Mouse (Mus musculus): Measurements from ENCODE around the gene Gm10197.
"Not testable (repeated sequence)": the region's sequence is repeated elsewhere in the genome, so short reads cannot be mapped to it uniquely, and the experiment has no call there.

Gene Gm10197

DNA sequence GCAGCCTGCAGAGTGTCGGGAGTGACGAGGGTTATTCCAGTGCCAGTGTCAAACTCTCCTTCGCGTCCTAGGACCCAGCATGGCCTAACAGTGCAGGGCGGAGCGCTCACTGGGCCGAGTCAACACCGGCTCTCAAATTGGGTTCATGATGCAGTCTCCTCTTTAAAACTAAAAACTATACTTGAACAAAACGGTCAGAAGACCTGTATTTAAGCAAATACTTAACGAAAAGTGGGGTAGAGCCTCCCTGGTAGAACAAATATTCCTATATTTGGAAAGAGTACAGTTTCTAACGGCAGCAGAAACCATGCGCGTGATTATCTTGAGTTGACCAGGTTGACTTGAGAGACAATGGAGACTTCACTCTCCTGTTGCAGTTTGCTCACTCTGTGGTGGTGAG, at the start of gene Gm10197:
Gene Gm10197 (minus strand): TSS at position 101 of the 400 bp plus-strand sequence.
- no peak for DNase-seq (ENCODE audit: low read depth, low spot score)

- peak; percentile 89 for DNase-seq (ENCODE audit: low read depth, low spot score)
Observed at GRCm38 (mm10) chr19:53420924-53421582, 49.5 kb upstream of the Gm10197 start.

GRCm38 (mm10) chr19:53419834-53420233, 48.3 kb upstream of the Gm10197 start:
- DNase-seq (ENCODE audit: low read depth, low spot score), result peak; percentile 91

GRCm38 (mm10) chr19:53415198-53415597, 43.6 kb upstream of the Gm10197 start:
- DNase-seq (ENCODE audit: low read depth, low spot score), result no peak

DNA sequence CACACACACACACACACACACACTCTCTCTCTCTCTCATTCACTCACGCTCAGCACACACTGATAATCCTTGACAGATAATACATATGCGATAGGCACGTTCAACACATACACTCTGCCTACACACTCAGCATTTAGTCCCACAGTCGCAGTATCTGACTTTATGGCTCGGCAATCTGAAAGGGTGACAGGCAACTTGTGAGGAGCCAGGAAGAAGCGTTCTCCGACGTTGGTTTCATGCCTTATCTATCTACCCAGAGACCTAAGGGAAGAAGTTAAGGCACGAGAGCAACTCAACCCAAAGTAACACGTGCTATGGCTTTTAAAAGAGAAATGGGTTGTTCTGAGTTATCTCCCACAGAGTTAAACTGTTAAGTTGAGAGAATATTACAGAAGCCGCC, 43.1 kb upstream of the Gm10197 start:
- DNase-seq (ENCODE audit: low read depth, low spot score), result no peak

- no peak for DNase-seq (ENCODE audit: low read depth, low spot score)
Observed at GRCm38 (mm10) chr19:53413617-53414380, 42.2 kb upstream of the Gm10197 start.

DNA sequence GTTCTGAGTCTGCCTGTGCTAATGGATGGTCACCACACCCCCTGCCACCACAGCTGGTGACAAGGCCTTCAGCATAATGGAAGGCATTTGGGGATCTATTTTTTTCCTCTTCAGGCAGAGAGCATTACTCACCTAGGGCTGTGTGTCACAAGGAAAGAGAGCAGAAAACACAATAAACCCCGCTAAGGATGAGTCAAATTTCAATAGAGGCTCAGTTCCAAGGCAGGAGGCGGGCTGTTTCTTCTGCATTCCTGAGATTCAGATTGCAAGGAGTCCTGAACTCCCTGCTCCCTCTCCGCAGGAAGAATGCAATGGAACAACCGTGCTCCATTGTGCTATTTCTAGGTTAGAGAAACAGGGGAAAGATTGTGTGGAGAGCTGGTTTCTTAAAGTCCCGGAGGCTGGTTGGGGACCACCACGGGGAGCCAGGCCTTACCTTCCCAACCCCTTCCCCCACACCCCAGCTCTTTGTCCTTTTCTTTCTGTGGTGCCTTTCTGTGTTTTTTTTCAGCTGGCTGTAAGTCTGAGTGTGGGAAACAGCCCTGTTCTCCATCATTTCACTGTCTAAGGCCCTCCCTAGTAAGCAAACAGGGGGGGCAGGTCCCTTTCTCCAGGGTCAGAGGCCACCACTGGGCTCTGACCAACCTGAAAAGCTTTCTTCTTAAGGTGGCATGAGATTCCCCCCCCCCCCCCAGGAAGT, 40.7 kb upstream of the Gm10197 start:
- no peak for DNase-seq (ENCODE audit: low read depth, low spot score)

DNA sequence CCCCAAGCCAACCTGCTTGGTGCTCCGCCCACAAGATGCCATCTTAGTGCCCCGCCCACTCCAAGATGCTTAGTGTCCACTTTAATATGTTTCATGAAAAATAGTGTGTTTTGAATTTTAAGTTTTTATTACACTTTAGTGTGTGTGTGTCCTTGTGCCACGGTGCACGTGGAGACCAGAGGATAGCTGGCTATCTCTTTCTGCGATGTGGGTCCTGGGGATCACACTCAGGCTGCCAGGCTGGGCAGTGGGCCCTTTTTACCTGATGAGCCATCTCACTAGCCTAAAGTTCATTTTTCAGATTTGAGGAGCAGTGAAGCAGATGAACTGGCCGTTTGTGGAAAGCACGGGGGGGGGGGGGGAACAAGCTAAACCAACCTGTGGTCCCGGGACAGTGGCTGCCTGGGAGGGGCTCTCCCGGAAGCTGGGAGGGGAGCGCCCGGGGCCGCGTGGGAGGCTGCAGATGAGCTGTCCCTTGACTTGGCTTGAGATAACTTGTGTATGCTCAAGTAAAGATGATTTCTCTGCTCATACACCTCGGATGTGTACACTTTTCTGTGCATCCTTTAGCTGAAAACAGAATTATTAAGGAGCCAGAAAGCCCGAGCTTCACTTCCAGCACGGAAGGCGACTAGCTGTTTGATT, 38.2 kb upstream of the Gm10197 start:
- peak; percentile 40 for DNase-seq (ENCODE audit: low read depth, low spot score)

- no peak for DNase-seq (ENCODE audit: low read depth, low spot score)
Observed at GRCm38 (mm10) chr19:53408398-53408797, 36.8 kb upstream of the Gm10197 start.

DNA sequence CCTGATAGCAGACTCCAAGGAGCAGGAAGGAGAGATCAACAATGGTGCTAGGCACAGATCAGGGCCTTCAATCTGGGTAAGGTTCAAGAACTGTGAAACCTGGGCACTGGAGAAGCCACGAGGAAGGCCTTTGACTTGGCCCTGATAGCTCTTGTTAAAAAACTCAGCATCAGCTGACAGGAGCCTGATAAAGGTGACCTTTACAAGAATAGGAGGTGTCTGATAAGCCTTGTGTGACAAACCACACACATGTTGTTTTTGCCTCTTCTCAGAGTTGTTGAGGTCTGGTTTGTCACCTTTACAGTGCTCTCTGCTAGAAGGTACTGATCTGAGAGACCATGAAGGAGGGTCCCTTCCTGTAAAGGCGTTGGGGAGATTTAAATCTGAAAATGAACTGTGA, 35.8 kb upstream of the Gm10197 start:
- no peak for DNase-seq (ENCODE audit: low read depth, low spot score)

- no peak for DNase-seq (ENCODE audit: low read depth, low spot score)
Observed at GRCm38 (mm10) chr19:53405810-53406209, 34.2 kb upstream of the Gm10197 start.

GRCm38 (mm10) chr19:53404837-53405356, 33.3 kb upstream of the Gm10197 start:
- DNase-seq (ENCODE audit: low read depth, low spot score), result no peak

GRCm38 (mm10) chr19:53404219-53404836, 32.8 kb upstream of the Gm10197 start:
- no peak for DNase-seq (ENCODE audit: low read depth, low spot score)

- DNase-seq (ENCODE audit: low read depth, low spot score), result no peak
Observed at GRCm38 (mm10) chr19:53402741-53403432, 31.3 kb upstream of the Gm10197 start.

DNA sequence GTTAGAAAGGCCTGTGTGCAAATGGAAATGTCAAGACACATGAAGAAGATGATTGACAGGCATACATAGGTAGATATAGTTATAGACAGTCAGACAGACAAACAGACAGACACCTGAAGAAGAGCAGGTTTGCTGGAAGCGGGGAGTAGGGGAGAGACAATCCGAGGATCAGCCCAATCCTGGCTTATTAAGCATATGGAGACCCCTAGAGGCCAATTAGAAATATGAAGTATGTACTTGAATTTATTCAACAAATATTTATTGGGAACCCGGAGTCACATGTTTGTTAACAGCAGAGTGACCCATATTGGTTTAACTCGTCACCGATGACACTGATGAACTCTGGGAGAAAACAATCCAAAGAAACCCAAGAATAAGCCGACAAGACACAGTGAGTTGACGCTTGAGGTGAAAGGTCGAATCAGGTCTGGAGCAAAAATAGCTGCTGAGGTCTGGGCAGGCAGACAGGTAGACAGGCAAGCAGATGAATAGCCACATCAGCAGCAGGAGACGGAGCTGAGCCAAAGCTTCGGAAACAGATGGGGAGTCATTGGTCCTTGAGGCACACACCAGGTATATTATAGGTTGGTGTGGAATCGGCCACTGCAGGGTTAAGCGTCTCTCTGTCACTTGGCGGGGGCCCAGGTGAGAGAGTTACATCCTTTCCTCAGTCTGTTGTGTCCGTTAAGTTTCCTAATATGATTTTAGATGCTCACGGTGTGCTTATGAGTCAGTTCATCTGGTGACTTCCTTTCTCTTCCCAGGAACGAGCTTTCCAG, 29.0 kb upstream of the Gm10197 start:
- DNase-seq (ENCODE audit: low read depth, low spot score), result no peak

GRCm38 (mm10) chr19:53399213-53399612, 27.6 kb upstream of the Gm10197 start:
- DNase-seq (ENCODE audit: low read depth, low spot score), result no peak

DNA sequence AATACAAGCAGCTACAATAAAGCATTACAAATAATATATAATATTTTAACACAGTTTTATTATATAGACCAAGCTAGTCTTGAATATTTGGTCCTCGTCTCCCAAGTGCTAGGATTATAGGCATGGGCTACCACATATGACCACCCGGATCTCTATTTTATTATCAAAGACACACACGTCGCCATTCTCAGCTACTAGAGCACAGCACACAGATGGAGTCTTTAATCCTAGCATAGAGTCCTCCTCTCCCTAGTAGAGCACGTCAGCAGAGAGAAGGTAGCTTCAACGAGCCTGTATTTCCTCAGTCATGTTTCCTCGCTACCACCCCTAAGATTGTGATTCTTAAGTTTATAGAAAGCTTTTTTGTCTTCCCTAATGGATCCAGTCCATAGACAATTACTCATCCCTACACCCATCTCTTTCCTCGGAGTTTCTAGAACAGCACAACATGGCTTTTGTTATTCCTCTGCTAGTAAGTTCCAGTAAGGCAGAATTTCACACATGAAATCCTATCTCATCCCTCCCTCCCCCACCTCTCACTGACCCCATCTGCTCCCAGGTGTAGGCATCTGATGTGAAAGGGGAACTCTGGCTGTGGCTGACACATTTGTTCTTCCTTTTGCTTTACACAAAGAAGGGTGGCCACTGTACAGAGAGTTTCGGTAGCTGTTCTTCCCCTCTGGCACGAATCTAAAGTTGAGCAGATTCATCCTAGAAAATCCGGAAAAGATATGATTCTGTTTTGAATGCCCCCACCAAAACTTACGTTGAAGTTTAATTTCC, 26.1 kb upstream of the Gm10197 start:
- DNase-seq (ENCODE audit: low read depth, low spot score), result no peak

GRCm38 (mm10) chr19:53395805-53396204, 24.2 kb upstream of the Gm10197 start:
- not testable (repeated sequence) for DNase-seq (ENCODE audit: low read depth, low spot score)

DNA sequence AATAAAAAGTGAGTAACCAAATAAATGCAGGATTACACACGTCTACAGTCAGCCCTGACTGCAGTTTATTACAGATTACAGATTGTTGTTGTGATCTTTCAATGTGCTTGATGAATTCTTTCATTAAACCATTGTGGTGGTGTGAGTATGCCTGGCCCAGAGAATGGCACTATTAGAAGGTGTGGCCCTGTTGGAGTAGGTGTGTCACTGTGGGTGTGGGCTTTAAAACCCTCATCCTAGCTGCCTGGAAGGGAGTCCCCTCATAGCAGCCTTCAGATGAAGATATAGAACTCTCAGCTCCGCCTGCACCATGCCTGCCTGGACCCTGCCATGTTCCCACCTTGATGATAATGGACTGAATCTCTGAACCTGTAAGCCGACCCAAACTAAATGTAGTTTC, 23.4 kb upstream of the Gm10197 start:
- DNase-seq (ENCODE audit: low read depth, low spot score), result not testable (repeated sequence)

Data from CD4-positive, CD25-positive, alpha-beta regulatory T cell, adult 2 months (primary cell).